Mouse (Mus musculus): ENCODE measurements around the gene Fgfr2.

GRCm38 (mm10) chr7:132589610-132590009 is 533.5 kb downstream of the Fgfr2 start:
- TF ChIP-seq CTCF (IDR thresholded peaks at IDR 0.05; ENCODE audit: borderline replicate concordance, insufficient read depth, low read length) (no peak), POLR2A (IDR thresholded peaks at IDR 0.05; ENCODE audit: low read depth, low read length) (no peak)
